Mouse (Mus musculus) megakaryocyte progenitor cell, adult 5-6 weeks (primary cell): Measurements from ENCODE around the gene Klf1. TPM values are rescaled to one million over a fixed set of nuclear protein-coding genes. Genes with fewer than 3 reads are reported as not detected.

Experiments
- ATAC-seq: replicated peaks from 2 replicates; pipeline ENCODE4 v1.8.0; 2016; ENCODE audit warnings: mild to moderate bottlenecking, moderate TSS enrichment, inconsistent platforms; ENCODE audit not compliant: poor library complexity
- total RNA-seq, 2 experiments: library from RNA; stranded (forward) in 1 of 2; stranded (reverse) in 1 of 2; fragments of 157-497, 149-512 nt in 1 of 2; fragments of 200-1000 nt in 1 of 2; gene quantifications; 2 replicates each; pipeline versions ENCODE4 v1.2.3 to v1.2.4; 2015 to 2017

The Klf1 gene
- total RNA-seq, 2 experiments from 2014 or later = 14.0 to 22.4 TPM

DNA sequence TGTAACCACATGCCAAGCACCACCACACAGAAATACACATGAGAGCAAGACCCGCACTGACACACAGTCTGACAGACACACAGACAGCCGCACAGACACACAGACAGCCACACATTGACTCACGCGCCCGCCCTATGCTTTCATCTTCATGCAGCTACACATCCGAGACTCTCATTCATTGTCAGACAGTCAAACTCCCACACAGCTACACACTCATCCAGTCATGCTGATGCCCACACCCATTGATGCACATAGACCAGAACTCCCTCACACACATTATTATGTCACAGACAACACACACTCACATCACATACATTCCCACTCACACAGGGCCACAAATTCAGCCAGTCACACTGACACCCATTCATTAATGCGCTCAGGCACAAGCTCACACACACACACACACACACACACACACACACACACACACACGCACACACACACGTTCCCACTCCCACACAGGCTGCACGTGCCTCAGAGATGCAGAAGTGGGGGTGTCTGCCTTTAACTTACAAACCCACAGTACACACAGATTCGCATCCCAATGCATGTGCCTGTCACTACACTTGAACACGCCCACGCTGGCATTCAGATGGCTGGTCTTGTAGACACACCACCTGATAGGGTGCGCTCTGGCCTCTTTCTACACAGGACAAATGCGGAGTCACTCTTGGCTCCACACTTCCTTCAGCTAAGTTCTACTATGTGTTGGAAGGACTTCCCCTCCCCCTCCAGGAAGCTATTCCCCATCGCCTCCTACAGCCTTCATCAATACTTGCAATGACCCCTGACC, 32.2 kb downstream of the Klf1 start:
- no peak for ATAC-seq

DNA sequence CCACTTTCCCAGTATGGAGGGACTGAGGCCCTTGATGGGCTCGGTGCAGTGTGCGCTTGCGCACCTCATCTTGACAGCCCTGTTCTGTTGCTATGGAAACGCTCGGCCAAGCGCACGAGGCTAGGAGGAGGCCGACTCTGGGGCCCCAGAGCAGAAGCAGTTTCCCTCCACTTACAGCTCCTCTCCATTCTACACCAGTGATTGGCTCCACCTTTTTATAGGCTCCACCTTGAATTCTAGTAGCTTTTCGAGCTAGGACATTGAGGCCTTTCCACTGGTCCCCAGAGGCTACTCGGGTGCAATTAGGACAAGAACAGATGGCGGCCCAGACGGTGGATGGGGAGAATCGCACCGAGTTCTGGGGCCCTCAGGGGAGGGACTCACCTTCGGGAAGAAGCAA, 33.1 kb downstream of the Klf1 start:
- no peak for ATAC-seq

DNA sequence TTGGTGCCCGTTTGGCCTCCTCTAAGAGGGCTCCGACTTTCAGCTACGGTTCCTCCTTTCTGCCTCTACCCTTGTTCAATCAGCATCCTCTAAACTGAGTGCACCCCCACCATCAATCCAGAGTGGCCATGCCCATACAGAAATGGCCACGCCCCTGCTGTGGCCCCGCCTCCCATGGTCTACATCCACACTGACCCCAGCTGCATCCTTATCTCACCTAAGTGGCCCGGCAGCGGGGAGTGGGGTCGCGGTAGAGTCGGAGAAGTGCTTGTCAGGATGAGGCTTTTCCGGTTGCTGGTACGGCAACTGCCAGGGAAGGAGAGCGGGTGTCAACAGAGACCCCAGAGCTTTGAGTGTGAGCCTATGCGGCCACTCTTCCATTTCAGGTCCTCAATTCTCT, 33.8 kb downstream of the Klf1 start:
- ATAC-seq = no peak

DNA sequence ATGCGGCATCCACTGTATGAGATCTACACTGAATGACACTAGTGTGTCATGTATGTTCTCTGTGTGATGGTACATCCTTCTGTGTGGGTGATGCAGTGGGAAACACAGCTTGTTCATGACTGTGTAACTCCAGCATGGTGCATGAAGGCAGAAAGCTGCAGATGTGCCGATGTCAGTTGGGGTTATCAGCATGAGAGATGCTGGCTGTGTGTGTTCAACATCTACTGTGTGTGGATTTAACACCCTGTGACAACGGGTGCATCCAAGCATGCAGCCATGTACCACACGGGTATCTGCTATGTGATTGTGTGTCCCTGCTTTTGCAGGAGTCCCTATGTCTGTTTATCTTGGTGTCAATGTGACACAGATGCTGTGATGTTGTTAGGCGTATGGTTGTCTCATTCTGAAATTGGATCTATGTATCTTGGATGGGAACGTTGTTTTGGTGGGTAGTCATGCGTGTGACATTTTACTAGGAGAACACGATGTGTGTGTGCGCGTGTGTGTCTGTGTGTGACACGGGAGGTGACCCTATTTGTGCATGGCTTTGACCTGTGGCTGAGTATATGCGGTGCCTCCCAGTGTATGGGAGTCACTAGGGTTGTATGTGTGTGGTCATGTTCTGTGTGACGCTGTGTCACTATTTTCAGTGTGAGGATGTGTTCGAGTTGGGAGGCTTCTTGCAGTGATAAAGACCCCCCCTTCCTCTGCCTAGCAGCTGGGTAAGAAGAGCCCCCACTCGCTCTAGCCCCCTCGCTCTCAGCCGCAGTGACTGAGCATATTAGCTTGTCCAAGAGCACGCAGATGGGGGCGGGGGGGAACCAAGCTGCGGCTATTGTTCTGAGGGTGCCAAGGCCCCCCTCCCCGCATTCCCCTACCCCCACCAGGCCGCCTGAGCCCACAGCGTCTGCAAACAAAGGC, 34.6 kb downstream of the Klf1 start:
- ATAC-seq = 0 out of 2 replicates have a peak, but pooled peaks have one; percentile 2

DNA sequence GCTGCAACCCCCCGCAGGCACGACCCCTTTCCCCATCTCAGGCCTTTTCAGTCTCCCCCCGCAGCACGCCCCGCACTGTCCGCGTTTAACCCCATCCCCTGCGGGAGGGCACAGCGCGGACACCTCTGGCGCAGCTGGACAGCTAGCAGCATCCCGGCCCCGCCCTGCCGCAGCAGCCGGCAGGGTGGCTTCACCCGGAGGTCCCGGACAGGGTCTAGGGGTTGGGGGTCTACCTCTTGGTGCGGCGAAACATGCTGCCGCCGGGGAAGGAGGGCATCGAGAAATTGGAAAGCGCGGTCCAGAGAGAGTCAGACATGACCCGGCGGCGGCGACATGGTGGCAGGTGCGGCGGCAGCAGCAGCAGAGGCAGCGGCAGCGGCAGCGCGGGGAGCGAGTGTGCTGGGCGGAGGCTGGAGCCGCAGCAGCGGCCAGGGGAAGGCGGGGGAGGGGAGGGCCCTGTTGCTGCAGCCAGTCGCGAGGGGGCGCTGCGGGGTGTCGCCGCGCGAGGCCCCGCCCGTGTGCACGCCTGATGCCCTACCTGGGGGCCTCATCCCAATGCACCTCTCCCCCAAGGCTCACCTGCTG, 35.3 kb downstream of the Klf1 start, which contains the start of gene Mast1:
Gene Mast1 (minus strand): TSS at position 398 of the 585 bp plus-strand sequence.
- ATAC-seq = peak; percentile 87

DNA sequence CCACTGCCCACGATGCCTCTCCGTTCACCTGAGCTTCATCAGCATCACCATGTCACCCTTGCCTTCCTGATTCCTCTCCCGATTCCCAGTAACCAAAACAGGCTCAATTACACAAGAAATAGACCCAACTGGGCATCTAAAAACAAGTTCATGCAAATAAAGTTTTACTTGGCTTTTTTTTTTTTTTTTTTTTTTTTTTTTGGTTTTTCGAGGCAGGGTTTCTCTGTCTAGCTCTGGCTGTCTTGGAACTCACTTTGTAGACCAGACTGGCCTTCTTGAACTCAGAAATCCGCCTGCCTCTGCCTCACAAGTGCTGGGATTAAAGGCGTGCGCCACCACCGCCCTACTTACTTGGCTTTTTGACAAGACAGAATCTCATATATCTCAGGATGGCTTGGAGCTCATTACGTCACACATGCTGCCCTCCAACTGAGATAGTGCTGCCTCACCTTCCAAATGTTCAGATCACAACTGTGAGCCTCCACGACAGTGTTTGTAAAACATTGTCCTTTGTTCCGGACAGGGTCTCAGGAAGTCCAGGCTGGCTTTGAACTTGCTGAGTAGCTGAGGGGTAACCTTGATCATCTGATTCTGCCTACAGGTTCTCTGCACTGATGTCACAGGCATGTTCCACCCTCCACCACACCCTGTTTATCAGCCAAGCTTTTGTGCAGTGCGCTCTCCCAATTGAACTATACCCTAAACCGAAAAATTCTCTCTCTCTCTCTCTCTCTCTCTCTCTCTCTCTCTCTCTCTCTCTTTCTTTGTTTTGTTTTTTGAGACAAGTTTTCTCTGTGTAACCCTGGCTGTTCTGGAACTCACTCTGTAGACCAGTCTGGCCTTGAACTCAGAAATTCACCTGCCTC, 36.1 kb downstream of the Klf1 start:
- peak; percentile 50 for ATAC-seq

DNA sequence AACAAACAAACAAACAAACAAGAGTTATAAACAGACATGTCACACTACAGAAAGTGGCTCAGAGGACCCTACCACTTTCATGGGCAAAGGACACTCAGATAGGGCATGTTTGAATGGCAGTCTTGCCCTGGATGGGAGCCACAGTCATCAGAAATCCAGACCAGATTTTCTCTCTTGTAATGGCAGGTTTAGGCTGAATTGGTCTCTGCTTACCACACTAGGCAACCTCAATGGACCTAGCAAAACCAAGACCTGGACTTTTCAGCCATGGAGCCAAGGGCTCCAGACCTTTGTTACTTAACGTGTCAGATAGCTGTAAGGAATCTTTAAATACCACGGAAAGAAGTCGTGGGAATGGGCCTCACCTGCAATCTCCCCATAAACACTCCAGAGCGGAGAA, 42.0 kb downstream of the Klf1 start:
- ATAC-seq = no peak

DNA sequence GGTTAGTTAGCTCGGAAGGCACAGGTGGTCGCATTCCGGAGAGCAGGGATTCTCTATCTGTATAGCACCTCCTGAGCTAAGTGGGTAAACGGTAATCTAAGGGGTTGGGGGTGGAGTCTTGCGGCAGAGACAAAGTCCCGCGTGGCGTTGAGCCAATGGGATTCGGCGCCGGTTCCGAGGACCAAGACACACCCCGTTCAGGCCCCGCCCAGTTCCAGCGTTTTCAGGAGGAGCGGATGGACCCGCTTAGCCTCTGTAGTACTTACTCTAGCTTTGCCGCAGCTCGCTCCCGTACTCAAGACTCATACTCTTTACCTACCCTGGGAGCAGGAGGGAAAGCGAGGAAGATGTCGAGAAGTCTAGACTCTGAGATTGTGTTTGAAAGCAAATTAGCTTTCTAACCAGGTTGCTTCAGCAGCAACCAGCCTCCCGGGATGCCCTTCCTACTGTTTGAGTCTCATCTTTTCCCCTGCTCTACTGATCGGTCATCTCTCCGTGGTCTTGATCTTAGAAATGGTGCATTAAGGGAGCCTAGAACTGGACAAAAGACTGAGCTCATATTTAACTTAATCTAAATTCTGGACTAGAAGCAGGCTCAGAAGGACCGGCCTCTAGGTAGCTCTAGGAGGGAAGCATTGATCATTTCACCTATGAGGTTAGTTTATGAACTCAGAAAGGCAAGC, 42.9 kb downstream of the Klf1 start:
- ATAC-seq = peak; percentile 80

DNA sequence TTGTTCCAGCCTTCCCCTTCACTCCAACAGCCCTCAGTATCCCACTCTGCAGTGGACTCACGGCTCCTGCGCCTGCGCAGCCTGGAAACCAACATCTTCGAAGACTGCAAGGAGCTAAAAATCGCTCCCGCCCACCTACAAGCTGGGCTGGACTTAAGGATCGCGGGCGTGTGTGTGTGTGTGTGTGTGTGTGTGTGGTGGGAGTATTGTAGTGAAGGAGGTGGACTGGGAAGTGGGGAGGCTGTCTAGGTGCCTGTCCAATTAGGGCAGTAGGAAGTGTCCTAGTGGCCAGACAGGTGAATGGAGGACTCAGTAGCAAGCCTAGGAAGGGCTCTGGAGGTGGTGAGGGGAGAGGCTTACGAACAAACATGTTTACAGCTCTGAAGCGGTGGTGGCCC, 43.5 kb downstream of the Klf1 start:
- no peak for ATAC-seq

DNA sequence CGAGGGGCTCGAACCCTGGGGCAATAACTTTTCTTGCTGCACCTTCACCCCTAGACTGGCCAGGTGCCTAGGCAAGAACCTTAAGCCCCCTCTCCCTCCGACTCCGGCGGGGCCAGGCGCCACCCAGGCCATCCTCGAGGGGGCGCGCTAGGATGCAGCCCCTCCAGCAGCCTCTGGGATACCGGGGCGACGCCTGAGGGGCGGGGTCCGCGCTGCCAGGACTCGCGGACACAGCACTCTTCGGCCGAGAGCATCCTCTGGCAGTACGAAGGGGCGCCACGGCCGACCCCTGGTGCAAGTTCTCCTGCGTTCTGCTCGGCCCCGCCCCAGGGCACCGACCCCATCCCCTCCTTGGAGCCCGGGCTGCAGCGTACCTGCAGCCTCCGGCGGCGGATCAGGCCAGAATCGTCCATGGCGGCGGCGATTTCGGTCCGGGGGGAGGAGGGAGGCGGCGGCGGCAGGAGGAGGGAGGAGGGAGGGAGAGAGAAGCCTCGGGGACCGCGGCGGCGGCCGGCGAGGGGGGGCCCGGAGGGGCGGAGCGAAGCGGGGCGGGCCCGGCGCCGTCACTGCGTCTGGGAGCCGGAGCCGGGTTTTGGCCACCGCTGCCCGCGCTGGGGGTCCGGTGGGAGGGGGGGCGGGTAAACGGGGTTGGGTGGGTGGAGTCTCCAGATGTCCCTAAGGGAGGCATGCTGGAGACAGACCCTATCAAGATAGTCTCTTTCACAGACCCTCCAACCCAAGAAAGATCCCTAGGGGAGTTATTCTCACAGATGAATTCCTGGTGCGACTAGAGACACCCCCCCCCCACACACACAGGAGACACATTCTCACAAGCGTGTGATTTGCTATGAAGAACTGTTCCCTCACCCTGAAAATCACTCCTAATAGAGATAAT, 44.2 kb downstream of the Klf1 start:
- no peak for ATAC-seq

DNA sequence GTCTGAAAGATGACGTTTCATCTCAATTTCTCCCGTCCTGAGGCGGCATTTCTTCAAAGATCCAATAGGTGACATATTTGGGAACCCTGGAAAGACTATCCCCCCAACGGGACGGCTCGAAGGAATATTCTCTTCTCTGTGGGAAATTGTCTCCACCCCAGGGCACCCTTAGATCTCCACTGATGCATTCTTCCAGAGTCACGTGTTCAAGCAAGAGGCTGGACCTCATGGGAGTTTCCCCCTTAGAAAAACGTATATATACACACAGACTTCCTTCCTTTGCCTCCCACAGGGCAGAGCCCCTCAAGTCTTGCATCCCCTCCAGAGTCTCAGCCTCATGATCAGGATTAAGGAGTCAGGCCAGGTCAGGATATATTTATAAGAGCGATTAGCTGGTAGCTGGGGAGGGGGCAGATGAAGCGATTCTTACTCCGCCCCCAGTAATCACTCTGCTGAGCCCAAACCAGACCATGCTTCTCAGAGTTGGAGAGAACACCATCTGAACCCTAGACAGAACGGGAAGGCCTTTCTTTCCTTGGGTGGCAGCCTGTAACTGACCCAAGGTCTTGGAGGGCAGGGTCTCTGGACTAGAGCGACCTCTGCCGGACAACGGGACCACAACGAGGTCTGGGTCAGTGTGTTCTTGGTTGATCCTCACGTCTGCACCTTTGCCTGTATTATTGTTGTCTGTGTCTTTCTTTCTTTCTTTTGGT, 45.0 kb downstream of the Klf1 start, which contains the start of gene Rtbdn:
Gene Rtbdn (plus strand): TSS at position 464 of the 713 bp plus-strand sequence.
- no peak for ATAC-seq

DNA sequence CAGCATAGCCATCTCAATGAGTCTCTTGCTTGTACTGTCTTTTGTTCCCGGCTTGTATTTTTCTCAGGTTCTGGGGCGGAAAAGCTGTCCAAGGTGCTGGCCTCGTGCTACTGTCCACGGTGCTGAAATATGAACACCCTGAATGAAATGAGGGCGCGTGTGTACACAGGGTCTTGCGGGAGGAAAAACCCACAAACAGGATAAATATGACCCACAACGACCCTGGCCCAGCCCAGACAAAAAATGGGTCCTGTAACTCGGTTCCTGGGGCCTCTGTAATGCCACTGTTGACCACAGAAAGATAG, 45.5 kb downstream of the Klf1 start:
- ATAC-seq = peak; percentile 85

DNA sequence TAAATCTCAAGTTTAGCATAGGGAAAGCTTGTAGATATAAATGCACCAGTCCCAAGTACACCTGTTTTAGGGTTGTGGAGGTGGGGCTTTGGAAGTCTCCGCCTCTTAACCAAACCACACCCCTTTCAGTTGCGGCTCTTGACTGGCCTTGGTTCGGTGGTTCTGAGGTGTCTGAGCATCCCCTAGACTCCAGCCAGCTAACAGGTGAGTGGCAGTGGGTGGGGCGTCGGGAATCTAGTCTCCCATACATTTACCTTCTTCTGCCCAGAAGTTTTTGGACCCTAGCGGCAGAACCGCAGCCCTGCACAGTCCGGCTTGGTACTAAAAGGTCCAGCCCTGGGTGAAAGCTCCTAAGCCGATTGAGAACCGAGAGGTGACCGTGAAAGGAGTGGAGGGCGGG, 48.0 kb downstream of the Klf1 start:
- ATAC-seq = no peak

DNA sequence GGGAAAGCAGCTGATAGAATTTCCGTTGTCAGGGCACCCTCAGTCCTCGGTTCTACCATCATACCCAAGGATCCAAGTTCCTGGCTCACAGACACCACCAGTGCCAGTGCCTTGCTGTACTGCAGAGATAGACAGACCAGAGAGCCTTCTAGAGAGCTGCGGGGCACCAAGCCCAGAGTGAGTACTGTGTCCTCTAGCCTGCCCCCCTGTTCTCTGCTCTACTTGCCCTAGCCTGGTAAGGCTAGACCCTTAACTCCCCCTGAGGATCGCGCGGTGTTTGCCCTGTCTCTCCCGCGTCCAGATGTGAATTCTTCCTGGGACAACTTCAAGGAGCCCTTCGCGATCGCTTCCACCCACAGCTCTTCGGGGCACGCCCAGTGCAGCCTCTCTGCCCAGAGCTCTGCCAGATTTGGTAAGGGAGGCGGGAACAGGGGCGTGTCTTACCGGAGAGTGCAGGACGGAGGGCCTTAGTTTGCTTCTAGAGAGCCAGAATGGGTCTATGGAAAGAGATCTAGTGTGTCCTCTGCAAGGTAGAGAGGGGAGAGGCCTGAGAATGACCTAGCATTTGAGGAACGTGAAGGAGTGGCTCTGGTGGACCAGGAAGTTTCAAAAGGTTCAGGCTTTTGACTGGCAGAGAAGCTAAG, 51.0 kb downstream of the Klf1 start:
- peak; percentile 84 for ATAC-seq
